Mouse (Mus musculus) midbrain, embryonic 10.5 days (tissue): Measurements from ENCODE around the gene Gimap4. TPM values are rescaled to one million over a fixed set of nuclear protein-coding genes. Genes with fewer than 3 reads are reported as not detected.
A peak's percentile ranks its signal among the peaks of the same experiment; 100 is the strongest.
"Not testable (repeated sequence)": the region's sequence is repeated elsewhere in the genome, so short reads cannot be mapped to it uniquely, and the experiment has no call there.

ENCODE experiments used
- DNase-seq: peaks from one replicate; pipeline ENCODE4 v3.0.0-alpha.2; 2017; ENCODE audit warnings: low spot score
- H3K27ac ChIP-seq: fragments of 300-500 bp; sonication (generic); replicated peaks from 2 replicates; pipeline ENCODE4 v1.5.1; 2016; ENCODE audit warnings: mild to moderate bottlenecking
- H3K27me3 ChIP-seq: fragments of 300-500 bp; sonication (generic); 2 replicates; pipeline ENCODE4 v1.6.1; 2016; ENCODE audit warnings: low read depth, mild to moderate bottlenecking; ENCODE audit not compliant: poor library complexity, severe bottlenecking
- H3K36me3 ChIP-seq: fragments of 300-500 bp; sonication (generic); 2 replicates; pipeline ENCODE4 v1.6.1; 2016; ENCODE audit warnings: mild to moderate bottlenecking, moderate library complexity
- H3K4me1 ChIP-seq: fragments of 300-500 bp; sonication (generic); 2 replicates; pipeline ENCODE4 v1.6.1; 2016
- H3K4me3 ChIP-seq: fragments of 300-500 bp; sonication (generic); 2 replicates; pipeline ENCODE4 v1.5.1; 2016; ENCODE audit warnings: mild to moderate bottlenecking, moderate library complexity
- H3K9me3 ChIP-seq: fragments of 300-500 bp; sonication (generic); replicated peaks from 2 replicates; pipeline ENCODE4 v1.6.1; 2016; ENCODE audit warnings: mild to moderate bottlenecking
- WGBS: fragments of 180-500 bp; shearing (Covaris S2); methylation state at CpG from one replicate; pipeline ENCODE4 v1.1.7; 2016; 5-methylcytosine and 5-hydroxymethylcytosine counted together
- polyA plus RNA-seq: library from polyadenylated mRNA; unstranded; fragments of >200 nt; fragmentation: Nextera tagmentation; extraction: Ambion mirVana; gene quantifications from 2 replicates; pipeline ENCODE4 v1.2.1, GENCODE M21; 2016

Gimap4 gene
- polyA plus RNA-seq, 1 experiment from 2014 or later: 5.2 TPM

DNA sequence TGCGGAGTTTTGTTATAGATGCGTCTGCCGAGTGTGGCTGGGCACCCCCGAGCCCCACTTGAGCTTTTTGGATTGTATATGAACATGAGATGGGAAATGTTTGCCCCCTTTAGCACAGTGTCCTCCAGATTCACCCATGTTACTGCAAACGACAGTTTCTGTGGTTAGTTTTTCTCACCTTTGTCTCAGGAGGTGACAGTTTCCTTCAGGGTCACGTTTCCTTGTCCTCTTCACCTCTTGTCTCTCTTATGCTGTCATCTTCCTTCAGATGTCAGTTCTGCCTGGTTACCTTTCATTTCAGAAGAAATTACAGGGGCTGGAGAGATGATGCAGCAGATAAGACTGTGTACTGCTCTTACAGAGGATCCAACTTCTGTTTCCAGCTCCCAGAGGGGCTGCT, 4.6 kb upstream of the Gimap4 start:
- no peaks in the 10 kb centered on the region for H3K27me3 ChIP-seq
- no peak overlapping the region for H3K4me3 ChIP-seq
- DNase-seq: no peak
- no peaks in the 10 kb centered on the region for H3K9me3 ChIP-seq
- peaks cover 11% of the 10 kb centered on the region for H3K4me1 ChIP-seq
- H3K27ac ChIP-seq: no peak overlapping the region
- WGBS: 86% methylated on average over 6 of the region's 6 CpGs
- no peaks in the 10 kb centered on the region for H3K36me3 ChIP-seq

DNA sequence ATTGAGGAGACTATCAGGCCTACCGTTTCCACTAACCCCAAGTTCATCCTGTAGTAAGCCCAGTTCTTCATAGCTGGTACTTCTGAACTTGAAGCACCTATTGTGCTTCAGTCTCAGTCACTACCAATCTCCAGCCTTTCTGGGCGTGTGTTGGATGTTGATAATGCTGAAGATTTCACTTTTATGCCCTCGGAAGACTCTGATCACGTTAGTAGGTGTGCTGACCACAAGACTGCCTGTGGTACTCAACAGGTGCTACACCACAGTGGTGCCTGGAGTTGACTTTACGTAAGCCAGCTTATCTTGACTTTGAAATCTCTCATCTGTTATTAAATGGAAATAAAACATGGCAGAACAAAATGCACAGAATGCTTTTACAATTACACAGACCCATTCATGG, 3.9 kb upstream of the Gimap4 start:
- H3K4me1 ChIP-seq: peaks cover 13% of the 10 kb centered on the region

GRCm38 (mm10) chr6:48681472-48682090, 2.8 kb upstream of the Gimap4 start:
- WGBS: 76% methylated on average over 3 of the region's 3 CpGs
- Histone ChIP-seq H3K9me3 (no peaks in the 10 kb centered on the region), H3K4me3 (no peak overlapping the region), H3K36me3 (no peaks in the 10 kb centered on the region), H3K4me1 (peaks cover 3% of the 10 kb centered on the region; the same call in 1 of the 2 replicates), H3K27me3 (no peaks in the 10 kb centered on the region), H3K27ac (no peak overlapping the region)
- no peak for DNase-seq

More for the DNA sequence above, 3.9 kb upstream of the Gimap4 start:
- Histone ChIP-seq H3K36me3 (no peaks in the 10 kb centered on the region), H3K27ac (no peak overlapping the region), H3K4me3 (no peak overlapping the region), H3K27me3 (no peaks in the 10 kb centered on the region), H3K9me3 (no peaks in the 10 kb centered on the region)
- 81% methylated on average over 5 of the region's 5 CpGs for WGBS
- no peak for DNase-seq

DNA sequence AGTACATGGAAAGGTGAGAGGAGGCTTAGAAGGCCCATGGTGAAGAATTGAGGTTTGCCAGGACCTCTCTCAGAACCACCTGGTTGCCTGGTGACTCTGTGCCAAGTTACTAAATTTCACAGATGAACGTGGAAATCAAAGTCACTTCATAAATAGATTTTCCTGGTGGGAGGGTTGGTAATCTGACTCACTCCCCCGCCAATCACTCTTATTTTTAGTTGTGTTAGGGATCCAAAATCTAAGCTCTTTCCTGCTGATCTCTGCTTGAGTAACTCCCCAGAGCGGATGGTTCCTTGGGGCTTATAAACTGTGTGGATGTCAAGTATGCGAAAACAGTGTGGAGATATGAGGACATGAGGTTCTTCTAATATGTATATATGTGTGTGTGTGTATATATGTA, 2.1 kb upstream of the Gimap4 start:
- WGBS: 81% methylated on average over 4 of the region's 4 CpGs
- H3K9me3 ChIP-seq: no peaks in the 10 kb centered on the region
- peaks cover 2% of the 10 kb centered on the region; the same call in 1 of the 2 replicates for H3K4me1 ChIP-seq

DNA sequence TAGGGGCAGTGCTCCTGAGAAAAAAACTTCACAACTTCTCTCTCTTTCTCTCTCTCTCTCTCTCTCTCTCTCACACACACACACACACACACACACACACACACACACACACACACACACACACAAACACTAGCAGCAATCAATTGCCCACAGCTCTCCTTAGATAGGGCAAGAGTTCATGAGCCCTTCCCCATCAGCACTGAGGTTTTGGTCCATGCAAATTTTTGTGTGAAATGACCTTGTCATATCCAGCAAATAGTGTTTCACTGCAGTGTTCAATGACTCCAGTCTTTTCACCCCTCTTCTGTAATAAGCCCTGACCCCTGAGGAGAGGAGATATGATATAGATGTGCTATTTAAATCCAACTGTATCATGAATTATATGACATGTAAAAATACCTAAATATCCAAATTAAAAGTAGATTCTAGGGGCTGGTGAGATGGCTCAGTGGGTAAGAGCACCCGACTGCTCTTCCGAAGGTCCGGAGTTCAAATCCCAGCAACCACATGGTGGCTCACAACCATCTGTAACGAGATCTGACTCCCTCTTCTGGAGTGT, 1.0 kb upstream of the Gimap4 start:
- not testable (repeated sequence) for H3K9me3 ChIP-seq, H3K36me3 ChIP-seq, H3K4me3 ChIP-seq, DNase-seq, H3K27me3 ChIP-seq, H3K27ac ChIP-seq, H3K4me1 ChIP-seq
- 90% methylated on average over 4 of the region's 4 CpGs for WGBS

More for the DNA sequence above, 2.1 kb upstream of the Gimap4 start:
- Histone ChIP-seq H3K36me3 (no peaks in the 10 kb centered on the region), H3K27me3 (no peaks in the 10 kb centered on the region), H3K4me3 (no peak overlapping the region), H3K27ac (no peak overlapping the region)
- no peak for DNase-seq

GRCm38 (mm10) chr6:48684806-48685205, 457 bp downstream of the Gimap4 start:
- Histone ChIP-seq H3K9me3 (no peaks in the 10 kb centered on the region), H3K27ac (no peak overlapping the region), H3K36me3 (no peaks in the 10 kb centered on the region), H3K27me3 (no peaks in the 10 kb centered on the region), H3K4me3 (no peak overlapping the region), H3K4me1 (peaks cover 2% of the 10 kb centered on the region; the same call in 1 of the 2 replicates)
- DNase-seq: no peak
- WGBS: 48% methylated on average over 4 of the region's 4 CpGs

DNA sequence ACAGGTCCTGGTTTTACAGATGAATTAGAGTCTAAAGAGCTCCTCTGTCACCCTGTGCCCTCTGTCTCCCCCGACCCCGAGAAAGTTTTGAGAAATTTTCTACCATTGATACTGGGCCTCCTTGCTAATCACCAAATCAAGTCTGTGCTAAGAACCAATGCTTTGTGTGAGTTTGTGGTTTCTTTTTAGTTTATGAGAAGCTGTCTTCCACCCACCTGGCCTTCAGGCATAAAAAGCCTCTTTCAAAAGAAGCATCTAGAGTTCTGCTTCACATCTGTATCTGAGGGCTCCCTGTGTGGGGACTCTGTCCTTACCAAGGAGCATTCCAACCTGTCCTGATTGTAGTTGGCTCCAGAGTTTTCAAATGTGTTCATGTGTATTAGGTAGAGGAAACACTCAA, 902 bp downstream of the Gimap4 start:
- Histone ChIP-seq H3K27ac (no peak overlapping the region), H3K36me3 (no peaks in the 10 kb centered on the region), H3K4me3 (no peak overlapping the region), H3K4me1 (peaks cover 2% of the 10 kb centered on the region; the same call in 1 of the 2 replicates), H3K27me3 (no peaks in the 10 kb centered on the region), H3K9me3 (no peaks in the 10 kb centered on the region)
- no peak for DNase-seq
- 80% methylated on average over 2 of the region's 2 CpGs for WGBS

GRCm38 (mm10) chr6:48685694-48686665, 1.6 kb downstream of the Gimap4 start:
- DNase-seq: no peak
- H3K4me3 ChIP-seq: no peak overlapping the region
- H3K27ac ChIP-seq: no peak overlapping the region
- H3K27me3 ChIP-seq: no peaks in the 10 kb centered on the region
- no peaks in the 10 kb centered on the region for H3K9me3 ChIP-seq
- H3K36me3 ChIP-seq: no peaks in the 10 kb centered on the region
- peaks cover 2% of the 10 kb centered on the region; the same call in 1 of the 2 replicates for H3K4me1 ChIP-seq
- WGBS: 84% methylated on average over 7 of the region's 7 CpGs

GRCm38 (mm10) chr6:48687077-48687476, 2.7 kb downstream of the Gimap4 start:
- DNase-seq: no peak
- Histone ChIP-seq H3K4me3 (no peak overlapping the region), H3K36me3 (no peaks in the 10 kb centered on the region), H3K9me3 (no peaks in the 10 kb centered on the region), H3K27ac (no peak overlapping the region), H3K4me1 (peaks cover 2% of the 10 kb centered on the region; the same call in 1 of the 2 replicates), H3K27me3 (no peaks in the 10 kb centered on the region)
- 75% methylated on average over 2 of the region's 2 CpGs for WGBS

DNA sequence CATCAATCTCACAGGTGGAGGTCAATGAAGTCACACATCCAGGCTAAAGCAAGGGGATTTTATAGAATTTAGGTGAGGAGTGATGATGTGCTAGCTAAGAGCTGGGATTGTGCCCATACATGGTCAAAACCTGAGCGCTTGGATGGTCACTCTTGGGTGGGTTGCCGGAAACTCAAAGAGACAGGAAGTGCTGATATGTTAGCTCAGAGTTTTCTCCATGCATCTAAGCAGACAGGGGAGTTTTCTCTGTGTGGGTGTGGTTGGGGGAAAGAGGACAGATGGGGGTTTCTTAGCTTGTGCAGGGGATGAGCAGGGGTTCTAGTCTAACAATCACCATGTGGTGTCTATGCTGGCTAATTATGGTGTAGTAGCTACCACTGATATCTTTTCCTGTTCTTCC, 5.0 kb downstream of the Gimap4 start:
- Histone ChIP-seq H3K9me3 (no peaks in the 10 kb centered on the region), H3K4me1 (peaks cover 2% of the 10 kb centered on the region; the same call in 1 of the 2 replicates), H3K36me3 (no peaks in the 10 kb centered on the region), H3K27ac (no peak overlapping the region), H3K27me3 (no peaks in the 10 kb centered on the region), H3K4me3 (no peak overlapping the region)
- 92% methylated on average over 2 of the region's 2 CpGs for WGBS
- DNase-seq: no peak

- 92% methylated on average over 6 of the region's 6 CpGs for WGBS
- DNase-seq: no peak
Observed at GRCm38 (mm10) chr6:48692962-48693361, 8.6 kb downstream of the Gimap4 start.

DNA sequence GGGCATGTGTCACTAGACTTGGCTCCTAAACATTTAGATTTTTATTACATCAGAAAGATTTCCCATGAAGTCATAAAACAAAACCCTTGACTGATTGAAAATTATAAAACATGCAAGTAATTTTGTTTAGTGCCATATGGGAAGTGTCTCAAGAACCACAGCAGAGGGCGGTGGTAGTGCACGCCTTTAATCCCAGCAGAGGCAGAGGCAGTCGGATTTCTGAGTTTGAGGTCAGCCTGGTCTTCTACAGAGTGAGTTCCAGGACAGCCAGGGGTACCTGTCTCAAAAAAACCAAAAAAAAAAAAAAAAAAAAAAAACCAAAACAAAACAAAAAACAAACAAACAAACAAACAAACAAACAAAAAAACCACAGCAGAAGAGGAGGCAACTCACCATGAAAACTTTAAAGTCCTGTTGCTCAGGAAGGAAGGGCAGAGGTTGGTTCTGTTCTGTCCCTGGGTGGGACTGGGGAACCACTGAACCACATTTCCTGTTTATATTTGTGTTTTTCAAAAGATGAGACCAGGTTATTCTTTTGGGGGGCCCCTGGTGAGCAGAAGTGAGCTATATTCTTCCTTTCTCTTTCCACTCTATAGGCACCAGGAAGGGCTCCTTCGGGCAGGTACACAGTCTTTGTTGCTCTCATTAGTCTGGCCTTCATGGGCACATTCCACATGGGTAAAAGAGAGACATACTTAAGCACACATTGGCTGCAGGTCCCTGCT, 12.6 kb downstream of the Gimap4 start:
- Histone ChIP-seq H3K36me3 (no peaks in the 10 kb centered on the region), H3K4me1 (no peaks in the 10 kb centered on the region), H3K27ac (no peak overlapping the region), H3K9me3 (no peaks in the 10 kb centered on the region), H3K4me3 (no peak overlapping the region), H3K27me3 (no peaks in the 10 kb centered on the region)
- DNase-seq: peak; percentile 7
- WGBS: 89% methylated on average over 4 of the region's 4 CpGs

More at GRCm38 (mm10) chr6:48692962-48693361, 8.6 kb downstream of the Gimap4 start:
- no peaks in the 10 kb centered on the region for H3K9me3 ChIP-seq
- no peak overlapping the region for H3K4me3 ChIP-seq
- H3K27me3 ChIP-seq: no peaks in the 10 kb centered on the region
- H3K4me1 ChIP-seq: no peaks in the 10 kb centered on the region
- H3K27ac ChIP-seq: no peak overlapping the region
- no peaks in the 10 kb centered on the region for H3K36me3 ChIP-seq
